Mouse (Mus musculus) neural tube, embryonic 15.5 days (tissue): ENCODE data around the gene Ube2o. TPM values are rescaled to one million over a fixed set of nuclear protein-coding genes. Genes with fewer than 3 reads are reported as not detected.

ENCODE experiments used
- ATAC-seq: fragments of 200-750 bp; cut with Nextera tagmentation; 2 replicates; pipeline ENCODE4 v1.8.0; 2017; ENCODE audit warnings: mild to moderate bottlenecking, moderate TSS enrichment, moderate library complexity; ENCODE audit not compliant: low FRiP score
- H3K27ac ChIP-seq: fragments of 300-500 bp; sonication (generic); replicated peaks from 2 replicates; pipeline ENCODE4 v1.5.1; 2015; ENCODE audit warnings: mild to moderate bottlenecking, inconsistent platforms
- H3K27me3 ChIP-seq: fragments of 300-500 bp; sonication (generic); replicated peaks from 2 replicates; pipeline ENCODE4 v1.6.1; 2015; ENCODE audit warnings: inconsistent platforms
- H3K36me3 ChIP-seq: fragments of 300-500 bp; sonication (generic); 2 replicates; pipeline ENCODE4 v1.6.1; 2015; ENCODE audit warnings: inconsistent platforms
- H3K4me1 ChIP-seq: fragments of 300-500 bp; sonication (generic); 2 replicates; pipeline ENCODE4 v1.6.1; 2015; ENCODE audit warnings: inconsistent platforms
- H3K4me2 ChIP-seq: fragments of 300-500 bp; sonication (generic); 2 replicates; pipeline ENCODE4 v1.6.1; 2015; ENCODE audit warnings: inconsistent platforms, mild to moderate bottlenecking, moderate library complexity
- H3K4me3 ChIP-seq: fragments of 300-500 bp; sonication (generic); replicated peaks from 2 replicates; pipeline ENCODE4 v1.5.1; 2015; ENCODE audit warnings: mild to moderate bottlenecking, inconsistent platforms
- H3K9ac ChIP-seq: fragments of 300-500 bp; sonication (generic); replicated peaks from 2 replicates; pipeline ENCODE4 v1.6.1; 2015; ENCODE audit warnings: mild to moderate bottlenecking, inconsistent platforms
- H3K9me3 ChIP-seq: fragments of 300-500 bp; sonication (generic); replicated peaks from 2 replicates; pipeline ENCODE4 v1.6.1; 2016; ENCODE audit warnings: inconsistent platforms
- WGBS: fragments of 180-500 bp; shearing (Covaris S2); methylation state at CpG from one replicate; pipeline ENCODE4 v1.1.7; 2015; ENCODE audit warnings: mixed read lengths; 5-methylcytosine and 5-hydroxymethylcytosine counted together
- polyA plus RNA-seq: library from polyadenylated mRNA; unstranded; fragments of >200 nt; fragmentation: Nextera tagmentation; extraction: Ambion mirVana; gene quantifications from 2 replicates; pipeline ENCODE4 v1.2.1, GENCODE M21; 2015

Ube2o gene
- polyA plus RNA-seq, 1 experiment from 2014 or later = 32.4 TPM

GRCm38 (mm10) chr11:116621258-116621704, 40.0 kb upstream of the Ube2o start:
- WGBS = 49% methylated on average over 6 of the region's 6 CpGs
- peak overlapping the region; percentile 51 for H3K27ac ChIP-seq
- peaks cover 48% of the 10 kb centered on the region for H3K4me1 ChIP-seq
- H3K36me3 ChIP-seq = no peaks in the 10 kb centered on the region
- H3K4me2 ChIP-seq = no peak overlapping the region; the same call in 1 of the 2 replicates
- H3K4me3 ChIP-seq = no peak overlapping the region
- no peak for ATAC-seq
- no peaks in the 10 kb centered on the region for H3K9me3 ChIP-seq
- H3K27me3 ChIP-seq = peaks cover 30% of the 10 kb centered on the region
- no peak overlapping the region for H3K9ac ChIP-seq

- H3K27ac ChIP-seq = peak overlapping the region; percentile 51
- ATAC-seq = no peak
- WGBS = 77% methylated on average over 10 of the region's 10 CpGs
Measured at GRCm38 (mm10) chr11:116620559-116621253, 39.5 kb upstream of the Ube2o start.

GRCm38 (mm10) chr11:116620073-116620472, 38.8 kb upstream of the Ube2o start:
- Histone ChIP-seq H3K4me3 (no peak overlapping the region), H3K4me2 (0 out of 2 replicates have a peak overlapping the region, but pooled peaks have one; percentile 7), H3K27me3 (peaks cover 24% of the 10 kb centered on the region), H3K36me3 (no peaks in the 10 kb centered on the region), H3K9ac (no peak overlapping the region), H3K9me3 (no peaks in the 10 kb centered on the region), H3K27ac (peak overlapping the region; percentile 51; the same call in 1 of the 2 replicates), H3K4me1 (peaks cover 48% of the 10 kb centered on the region)
- WGBS = 34% methylated on average over 9 of the region's 9 CpGs
- ATAC-seq = no peak

More at GRCm38 (mm10) chr11:116620559-116621253, 39.5 kb upstream of the Ube2o start:
- no peaks in the 10 kb centered on the region for H3K36me3 ChIP-seq
- H3K4me2 ChIP-seq = no peak overlapping the region; the same call in 1 of the 2 replicates
- H3K27me3 ChIP-seq = peaks cover 30% of the 10 kb centered on the region
- peaks cover 48% of the 10 kb centered on the region for H3K4me1 ChIP-seq
- no peaks in the 10 kb centered on the region for H3K9me3 ChIP-seq
- H3K9ac ChIP-seq = no peak overlapping the region
- no peak overlapping the region for H3K4me3 ChIP-seq

- WGBS = 21% methylated on average over 8 of the region's 8 CpGs
- ATAC-seq = no peak
- Histone ChIP-seq H3K9ac (no peak overlapping the region), H3K4me2 (0 out of 2 replicates have a peak overlapping the region, but pooled peaks have one; percentile 7), H3K36me3 (no peaks in the 10 kb centered on the region), H3K27ac (0 out of 2 replicates have a peak overlapping the region, but pooled peaks have one; percentile 0), H3K4me1 (peaks cover 46% of the 10 kb centered on the region), H3K4me3 (no peak overlapping the region), H3K9me3 (no peaks in the 10 kb centered on the region), H3K27me3 (peaks cover 19% of the 10 kb centered on the region)
Measured at GRCm38 (mm10) chr11:116619561-116619960, 38.3 kb upstream of the Ube2o start.

GRCm38 (mm10) chr11:116619156-116619555, 37.9 kb upstream of the Ube2o start:
- H3K4me1 ChIP-seq = peaks cover 42% of the 10 kb centered on the region
- H3K9me3 ChIP-seq = no peaks in the 10 kb centered on the region
- H3K4me3 ChIP-seq = no peak overlapping the region
- WGBS = 69% methylated on average over 7 of the region's 7 CpGs
- H3K36me3 ChIP-seq = no peaks in the 10 kb centered on the region
- H3K27me3 ChIP-seq = peaks cover 15% of the 10 kb centered on the region
- H3K27ac ChIP-seq = no peak overlapping the region
- H3K4me2 ChIP-seq = no peak overlapping the region
- H3K9ac ChIP-seq = no peak overlapping the region
- ATAC-seq = no peak

GRCm38 (mm10) chr11:116618666-116619065, 37.4 kb upstream of the Ube2o start:
- no peak overlapping the region for H3K27ac ChIP-seq
- H3K9me3 ChIP-seq = no peaks in the 10 kb centered on the region
- H3K27me3 ChIP-seq = peaks cover 10% of the 10 kb centered on the region
- 91% methylated on average over 7 of the region's 7 CpGs for WGBS
- H3K4me2 ChIP-seq = no peak overlapping the region
- H3K4me3 ChIP-seq = no peak overlapping the region
- no peak overlapping the region for H3K9ac ChIP-seq
- H3K36me3 ChIP-seq = no peaks in the 10 kb centered on the region
- peaks cover 37% of the 10 kb centered on the region for H3K4me1 ChIP-seq
- no peak for ATAC-seq

- H3K4me2 ChIP-seq = no peak overlapping the region
- no peak overlapping the region for H3K9ac ChIP-seq
- H3K4me3 ChIP-seq = no peak overlapping the region
- H3K4me1 ChIP-seq = peaks cover 34% of the 10 kb centered on the region
- no peaks in the 10 kb centered on the region for H3K9me3 ChIP-seq
- H3K27ac ChIP-seq = no peak overlapping the region
- 85% methylated on average over 7 of the region's 7 CpGs for WGBS
- no peaks in the 10 kb centered on the region for H3K36me3 ChIP-seq
- H3K27me3 ChIP-seq = no peaks in the 10 kb centered on the region; the same call in 1 of the 2 replicates
- ATAC-seq = no peak
Measured at GRCm38 (mm10) chr11:116617641-116618040, 36.4 kb upstream of the Ube2o start.

GRCm38 (mm10) chr11:116616438-116617118, 35.3 kb upstream of the Ube2o start:
- Histone ChIP-seq H3K9me3 (no peaks in the 10 kb centered on the region), H3K4me1 (peaks cover 31% of the 10 kb centered on the region), H3K9ac (no peak overlapping the region), H3K27ac (no peak overlapping the region), H3K27me3 (no peaks in the 10 kb centered on the region), H3K4me2 (no peak overlapping the region), H3K4me3 (no peak overlapping the region), H3K36me3 (no peaks in the 10 kb centered on the region)
- ATAC-seq = no peak
- WGBS = 75% methylated on average over 10 of the region's 10 CpGs

- H3K27ac ChIP-seq = no peak overlapping the region
- no peaks in the 10 kb centered on the region for H3K27me3 ChIP-seq
- no peaks in the 10 kb centered on the region for H3K36me3 ChIP-seq
- no peak overlapping the region for H3K4me2 ChIP-seq
- no peak overlapping the region for H3K4me3 ChIP-seq
- peaks cover 24% of the 10 kb centered on the region for H3K4me1 ChIP-seq
- WGBS = 55% methylated on average over 15 of the region's 15 CpGs
- H3K9ac ChIP-seq = no peak overlapping the region
- no peak for ATAC-seq
- no peaks in the 10 kb centered on the region for H3K9me3 ChIP-seq
Measured at GRCm38 (mm10) chr11:116615735-116616437, 34.6 kb upstream of the Ube2o start.

GRCm38 (mm10) chr11:116613234-116613633, 32.0 kb upstream of the Ube2o start:
- H3K4me3 ChIP-seq = no peak overlapping the region
- H3K36me3 ChIP-seq = no peaks in the 10 kb centered on the region
- 0 out of 2 replicates have a peak, but pooled peaks cover 4% of the 10 kb centered on the region for H3K4me1 ChIP-seq
- H3K4me2 ChIP-seq = no peak overlapping the region
- H3K27ac ChIP-seq = no peak overlapping the region
- no peaks in the 10 kb centered on the region for H3K27me3 ChIP-seq
- WGBS = 91% methylated on average over 6 of the region's 6 CpGs
- no peak for ATAC-seq
- H3K9ac ChIP-seq = no peak overlapping the region
- no peaks in the 10 kb centered on the region for H3K9me3 ChIP-seq

- Histone ChIP-seq H3K36me3 (no peaks in the 10 kb centered on the region), H3K4me3 (no peak overlapping the region), H3K9me3 (no peaks in the 10 kb centered on the region), H3K4me1 (0 out of 2 replicates have a peak, but pooled peaks cover 4% of the 10 kb centered on the region), H3K9ac (no peak overlapping the region), H3K27ac (no peak overlapping the region), H3K27me3 (no peaks in the 10 kb centered on the region), H3K4me2 (no peak overlapping the region)
- 79% methylated on average over 1 of the region's 1 CpGs for WGBS
- ATAC-seq = no peak
Measured at GRCm38 (mm10) chr11:116612554-116612953, 31.3 kb upstream of the Ube2o start.
